Mouse (Mus musculus) heart, postnatal 0 days (tissue): ENCODE measurements around the gene Hhipl1.

Experiments used
- CTCF ChIP-seq: IDR thresholded peaks from 2 replicates; pipeline ENCODE4 v1.5.1; 2016; ENCODE audit warnings: antibody characterized with exemption, control low read depth, low read depth
- EP300 ChIP-seq: IDR thresholded peaks from 2 replicates; pipeline ENCODE4 v1.6.1; 2016; ENCODE audit warnings: antibody characterized with exemption, low read depth

GRCm38 (mm10) chr12:108313244-108313772 lies 7.2 kb downstream of the Hhipl1 start:
- TF ChIP-seq CTCF (no peak), EP300 (no peak)
